ENCODE assay signal across 20 mouse cellular contexts in the genomic region with DNA sequence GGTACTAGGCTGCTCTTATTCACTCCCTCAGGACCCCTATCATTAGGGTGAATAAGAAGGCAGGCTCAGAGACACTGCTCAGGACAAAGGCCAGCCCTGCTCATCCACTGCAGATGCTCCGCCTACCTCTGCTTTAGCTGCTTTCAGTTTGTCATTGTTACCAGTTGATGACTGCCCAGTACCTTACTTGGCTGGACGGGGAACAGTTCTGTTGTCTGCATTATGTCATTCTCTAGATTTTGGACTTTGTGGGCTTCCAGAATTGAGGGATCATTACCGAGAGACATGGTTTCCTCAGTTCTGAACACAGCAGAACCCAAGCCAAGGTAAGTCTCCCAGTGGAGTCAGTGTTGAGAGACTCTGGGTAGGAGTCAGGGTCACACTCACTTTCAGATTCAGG. TPM values are rescaled to one million over a fixed set of nuclear protein-coding genes. Genes with fewer than 3 reads are reported as not detected.
A peak's percentile ranks its signal among the peaks of the same experiment; 100 is the strongest.
DNase-seq lines count a peak whose midpoint lies in the region; ATAC-seq and TF ChIP-seq lines count a peak whose summit lies in the region.
"Had no signal": no experiment of that assay in that cellular context is flagged by ENCODE, and none has a peak within 500 bp of the region (broad histone marks: within the 10 kb centered on the region; RNA-seq: fewer than 3 reads in every experiment).

No protein-coding gene starts in this region.

- WGBS in heart, embryonic 11.5 days (ENCODE audit: insufficient replicate concordance), result 73% methylated on average over 3 of the region's 3 CpGs
- WGBS in midbrain, embryonic 11.5 days, result 75% methylated on average over 3 of the region's 3 CpGs
- WGBS in midbrain, embryonic 10.5 days, result 81% methylated on average over 3 of the region's 3 CpGs

- ATAC-seq in heart, embryonic 11.5 days (replicated peaks; ENCODE audit: insufficient number of reproducible peaks, low FRiP score, low TSS enrichment), result no peak
- ATAC-seq in midbrain, embryonic 11.5 days (ENCODE audit: low FRiP score), result no peak
- ATAC-seq: forebrain, embryonic 15.5 days had no signal

- H3K4me2 ChIP-seq in heart, embryonic 11.5 days, result no peak overlapping the region
- H3K4me2 ChIP-seq in midbrain, embryonic 11.5 days, result no peak overlapping the region
- H3K4me2 ChIP-seq: forebrain, embryonic 15.5 days; hindbrain, embryonic 13.5 days; liver, embryonic 13.5 days; midbrain, embryonic 12.5 days had no signal

- H3K9ac ChIP-seq in heart, embryonic 11.5 days (ENCODE audit: low read depth, low read length), result no peak overlapping the region
- H3K9ac ChIP-seq in midbrain, embryonic 11.5 days (ENCODE audit: low read length), result no peak overlapping the region
- H3K9ac ChIP-seq: forebrain, embryonic 15.5 days; hindbrain, embryonic 13.5 days; liver, embryonic 13.5 days; midbrain, embryonic 12.5 days had no signal

- no peak for DNase-seq in heart, postnatal 36 days
- no peak for DNase-seq in layer of hippocampus, adult 2 months (ENCODE audit: low spot score in 2 of 2)
- DNase-seq in layer of hippocampus, adult 8-10 months (ENCODE audit: low spot score in 2 of 2), result no peak
- peak; percentile 45 for DNase-seq in midbrain, embryonic 11.5 days (ENCODE audit: low spot score, missing footprints)
- no peak for DNase-seq in midbrain, embryonic 10.5 days (ENCODE audit: low spot score)
- no peak for DNase-seq in cerebellum, postnatal 14 days
- DNase-seq: cerebellum, adult 11 months; cerebellum, postnatal 25 days; embryo, embryonic 11 days; gastrocnemius, postnatal 36 days; liver, embryonic 13.5 days; right cerebral cortex, adult 18-20 months had no signal

- no peak for TF ChIP-seq CTCF in layer of hippocampus, adult 2 months (conservative IDR thresholded peaks at IDR 0.05)

- peaks cover 33% of the 10 kb centered on the region for H3K4me1 ChIP-seq in heart, embryonic 11.5 days (ENCODE audit: control insufficient read depth, insufficient read depth, low read length)
- H3K4me1 ChIP-seq in midbrain, embryonic 11.5 days (ENCODE audit: control insufficient read depth, insufficient read depth, low read length), result peaks cover 4% of the 10 kb centered on the region
- peaks cover 16% of the 10 kb centered on the region for H3K4me1 ChIP-seq in midbrain, embryonic 10.5 days
- H3K4me1 ChIP-seq: hindbrain, embryonic 13.5 days; limb, embryonic 10.5 days had no signal

- H3K36me3 ChIP-seq in heart, embryonic 11.5 days (ENCODE audit: control insufficient read depth, insufficient read depth, low read length), result no peaks in the 10 kb centered on the region
- no peaks in the 10 kb centered on the region for H3K36me3 ChIP-seq in midbrain, embryonic 11.5 days (ENCODE audit: control insufficient read depth, insufficient read depth, low read length)
- no peaks in the 10 kb centered on the region for H3K36me3 ChIP-seq in midbrain, embryonic 10.5 days
- H3K36me3 ChIP-seq: forebrain, embryonic 15.5 days; hindbrain, embryonic 13.5 days; limb, embryonic 10.5 days; liver, embryonic 13.5 days; midbrain, embryonic 12.5 days had no signal

- H3K9me3 ChIP-seq in heart, embryonic 11.5 days (replicated peaks; ENCODE audit: control insufficient read depth, low read length), result no peaks in the 10 kb centered on the region
- H3K9me3 ChIP-seq in midbrain, embryonic 11.5 days (ENCODE audit: control insufficient read depth, low read length), result no peaks in the 10 kb centered on the region
- H3K9me3 ChIP-seq in midbrain, embryonic 10.5 days (replicated peaks), result no peaks in the 10 kb centered on the region
- H3K9me3 ChIP-seq: forebrain, embryonic 15.5 days; hindbrain, embryonic 13.5 days; limb, embryonic 10.5 days; liver, embryonic 13.5 days; midbrain, embryonic 12.5 days had no signal

- no peaks in the 10 kb centered on the region for H3K27me3 ChIP-seq in heart, embryonic 11.5 days (ENCODE audit: control insufficient read depth, insufficient read depth, low read length)
- no peaks in the 10 kb centered on the region for H3K27me3 ChIP-seq in midbrain, embryonic 11.5 days (ENCODE audit: control insufficient read depth, insufficient read depth, low read length)
- H3K27me3 ChIP-seq in midbrain, embryonic 10.5 days (ENCODE audit: low read depth, poor library complexity, severe bottlenecking), result no peaks in the 10 kb centered on the region
- H3K27me3 ChIP-seq: forebrain, embryonic 15.5 days; hindbrain, embryonic 13.5 days; liver, embryonic 13.5 days; midbrain, embryonic 12.5 days had no signal

- H3K4me3 ChIP-seq in heart, embryonic 11.5 days (ENCODE audit: low read depth, low read length), result no peak overlapping the region
- no peak overlapping the region for H3K4me3 ChIP-seq in layer of hippocampus, adult 2 months
- H3K4me3 ChIP-seq in midbrain, embryonic 11.5 days (ENCODE audit: low read depth, low read length), result no peak overlapping the region
- H3K4me3 ChIP-seq in midbrain, embryonic 10.5 days, result no peak overlapping the region
- H3K4me3 ChIP-seq: forebrain, embryonic 15.5 days; hindbrain, embryonic 13.5 days; limb, embryonic 10.5 days; liver, embryonic 13.5 days; midbrain, embryonic 12.5 days had no signal

- intact Hi-C loops in heart, postnatal 36 days (cut with DNase I), result no loop called here

- H3K27ac ChIP-seq in heart, embryonic 11.5 days (ENCODE audit: low read depth, low read length), result peak overlapping the region; percentile 78
- peak overlapping the region; percentile 49; the same call in 1 of the 2 replicates for H3K27ac ChIP-seq in layer of hippocampus, adult 2 months
- H3K27ac ChIP-seq in midbrain, embryonic 11.5 days (ENCODE audit: low read depth, low read length), result no peak overlapping the region
- H3K27ac ChIP-seq in midbrain, embryonic 10.5 days (replicated peaks), result no peak overlapping the region
- H3K27ac ChIP-seq: forebrain, embryonic 15.5 days; hindbrain, embryonic 13.5 days; limb, embryonic 10.5 days; liver, embryonic 13.5 days; midbrain, embryonic 12.5 days; stomach, postnatal 0 days had no signal

RNA-seq across cellular contexts. Expression of a gene that starts 36.6 kb away (rescaled TPM):
- polyA plus RNA-seq in heart, embryonic 11.5 days (2014; fragmentation: Nextera tagmentation; extraction: Ambion mirVana), result 4.4 and 4.7 TPM in 2 replicates
- total RNA-seq in heart, postnatal 36 days (2021), result under 1 TPM; 0.35 to 0.78 TPM
- total RNA-seq in layer of hippocampus, adult 2 months (2021), result 10 to 100 TPM; 10.7 to 12.5 TPM
- total RNA-seq in layer of hippocampus, adult 8-10 months (2022), result 10 to 100 TPM in 1 of 4 experiments, 1 to 10 TPM in 3; 8.7 to 10.9 (median 9.6) TPM
- 0.99 and 1.1 TPM in 2 replicates for polyA plus RNA-seq in midbrain, embryonic 11.5 days (2014; fragmentation: Nextera tagmentation; extraction: Ambion mirVana)
- polyA plus RNA-seq in midbrain, embryonic 10.5 days (2016; fragmentation: Nextera tagmentation; extraction: Ambion mirVana), result 3.3 and 3.7 TPM in 2 replicates
- total RNA-seq: monocyte, adult 5-6 weeks had no signal
- polyA plus RNA-seq: thymus, postnatal 0 days had no signal

Comparison
In these comparisons a context has a peak if more than half of its experiments do, and no peak if none do; other contexts are left out.
1. H3K27ac ChIP-seq: peak in heart, embryonic 11.5 days (single experiment) and layer of hippocampus, adult 2 months (single experiment); none in midbrain, embryonic 11.5 days (single experiment) and midbrain, embryonic 10.5 days (single experiment).
2. RNA of a gene that starts 36.6 kb away (total RNA-seq): 10.7 to 12.5 TPM in layer of hippocampus, adult 2 months and 8.7 to 10.9 TPM in layer of hippocampus, adult 8-10 months; 0.35 to 0.78 TPM in heart, postnatal 36 days; every median in the first group is over 4 times any median in the second.